Mouse (Mus musculus) urinary bladder, adult 18-20 months (tissue): ENCODE results near the gene Kctd7.

ENCODE experiments used
- DNase-seq, 2 experiments: peaks; one replicate each; pipeline ENCODE4 v3.0.0; 2022; ENCODE audit warnings: low spot score in 2 of 2, mixed read lengths in 2 of 2

Gene Kctd7

DNA sequence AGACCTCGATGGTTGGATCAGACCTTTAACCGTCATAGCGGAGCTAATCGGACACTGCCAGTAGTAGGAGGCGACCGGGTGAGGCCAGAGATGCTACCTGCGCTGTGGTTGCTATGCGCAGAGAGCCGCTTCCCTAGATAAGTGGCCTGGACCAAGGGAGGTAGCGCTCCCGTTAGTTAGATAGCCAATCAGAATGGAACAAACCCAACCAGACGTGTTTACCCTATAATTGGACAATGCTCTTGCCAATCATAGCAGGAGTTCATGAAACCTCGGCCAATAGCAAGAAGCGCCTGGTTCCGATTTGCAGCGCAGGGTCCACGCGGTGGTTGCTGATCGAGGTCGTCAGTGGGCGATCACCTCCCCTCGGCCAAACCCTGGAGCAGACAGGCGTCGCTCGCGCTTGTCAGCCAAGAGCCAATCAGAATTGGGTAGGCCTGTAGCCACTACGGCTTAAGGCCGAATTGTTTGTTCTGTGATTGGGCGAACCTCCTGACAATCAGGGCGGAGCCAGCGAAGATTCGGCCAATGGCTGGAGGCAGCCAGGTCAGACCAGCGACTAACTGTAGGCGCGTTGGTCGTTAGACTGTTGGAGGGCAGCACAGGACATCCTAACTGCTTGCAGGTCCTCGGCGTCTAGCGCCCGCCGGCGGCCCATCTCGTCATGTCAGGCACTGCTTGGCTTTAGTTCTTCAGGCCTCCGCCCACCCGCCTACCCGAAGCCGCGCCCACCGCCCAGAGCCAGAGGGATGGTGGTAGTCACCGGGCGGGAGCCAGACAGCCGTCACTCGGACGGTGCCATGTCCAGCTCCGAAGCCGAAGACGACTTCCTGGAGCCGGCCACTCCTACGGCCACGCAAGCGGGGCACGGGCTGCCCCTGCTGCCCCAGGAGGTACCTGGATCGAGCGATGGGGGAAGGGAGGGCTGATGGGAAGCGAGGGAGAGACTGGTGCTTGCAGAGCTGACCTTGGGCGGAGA is at the start of gene Kctd7:
TSS of gene Kctd7 (plus strand) at position 528 of the 979 bp plus-strand sequence.
- DNase-seq, result peak; percentile 93 to 94

- DNase-seq, result no peak
Measured at GRCm38 (mm10) chr5:130096754-130097153, 47.9 kb upstream of the Kctd7 start.

DNA sequence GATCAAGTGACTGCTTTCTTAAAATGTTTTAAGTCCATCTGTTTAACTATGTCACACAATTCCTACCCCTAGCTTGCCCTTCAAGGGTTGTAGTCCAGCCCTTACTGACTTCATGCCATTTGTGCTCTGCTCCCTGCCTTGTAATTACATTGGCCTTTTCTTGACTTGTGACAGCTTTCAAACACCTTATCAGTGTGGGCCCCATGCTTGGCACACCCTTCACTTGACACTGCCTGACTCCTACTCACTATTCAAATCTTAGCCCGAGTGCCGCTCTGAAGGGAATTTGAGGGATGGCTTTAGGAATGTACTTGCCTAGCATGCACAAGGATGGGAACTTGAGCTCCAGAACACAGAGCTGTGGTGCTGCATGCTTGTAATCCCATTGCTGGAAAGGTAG is 46.8 kb upstream of the Kctd7 start:
- no peak for DNase-seq

DNA sequence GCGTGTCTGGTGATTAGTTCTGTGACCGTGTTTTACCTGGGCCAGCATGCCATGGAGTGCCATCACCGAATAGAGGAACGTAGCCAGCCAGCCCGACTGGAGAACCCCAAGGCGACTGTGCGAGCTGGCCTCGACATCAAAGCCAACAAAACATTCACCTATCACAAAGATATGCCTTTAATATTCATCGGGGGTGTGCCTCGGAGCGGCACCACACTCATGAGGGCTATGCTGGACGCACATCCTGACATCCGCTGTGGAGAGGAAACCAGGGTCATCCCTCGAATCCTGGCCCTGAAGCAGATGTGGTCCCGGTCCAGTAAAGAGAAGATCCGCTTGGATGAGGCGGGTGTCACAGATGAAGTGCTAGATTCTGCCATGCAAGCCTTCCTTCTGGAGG is 42.9 kb upstream of the Kctd7 start:
- DNase-seq, result no peak

DNA sequence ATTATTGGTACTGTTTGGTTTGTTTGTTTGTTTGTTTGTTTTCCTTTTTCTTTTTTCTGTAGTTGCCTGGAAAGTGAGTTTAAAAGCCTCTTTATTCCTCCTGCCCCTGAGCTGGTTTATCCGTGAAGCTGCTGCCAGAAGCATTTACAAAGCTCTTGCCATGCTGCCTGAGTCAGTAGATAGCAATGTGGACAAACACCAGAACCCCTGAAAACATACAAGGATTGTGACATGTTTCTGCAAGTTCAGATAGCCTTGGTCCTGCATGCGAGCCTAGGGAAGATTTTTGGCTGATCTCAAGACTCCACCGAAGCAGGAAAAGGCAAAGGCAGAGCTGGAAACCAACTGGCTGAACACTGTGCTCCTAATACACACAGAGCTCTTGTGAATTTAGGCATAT is 35.3 kb upstream of the Kctd7 start:
- DNase-seq, result peak in 1 of 2 experiments; percentile 22

- no peak for DNase-seq
Measured at GRCm38 (mm10) chr5:130110632-130111464, 33.8 kb upstream of the Kctd7 start.

- DNase-seq, result no peak
Measured at GRCm38 (mm10) chr5:130112653-130113052, 32.0 kb upstream of the Kctd7 start.

DNA sequence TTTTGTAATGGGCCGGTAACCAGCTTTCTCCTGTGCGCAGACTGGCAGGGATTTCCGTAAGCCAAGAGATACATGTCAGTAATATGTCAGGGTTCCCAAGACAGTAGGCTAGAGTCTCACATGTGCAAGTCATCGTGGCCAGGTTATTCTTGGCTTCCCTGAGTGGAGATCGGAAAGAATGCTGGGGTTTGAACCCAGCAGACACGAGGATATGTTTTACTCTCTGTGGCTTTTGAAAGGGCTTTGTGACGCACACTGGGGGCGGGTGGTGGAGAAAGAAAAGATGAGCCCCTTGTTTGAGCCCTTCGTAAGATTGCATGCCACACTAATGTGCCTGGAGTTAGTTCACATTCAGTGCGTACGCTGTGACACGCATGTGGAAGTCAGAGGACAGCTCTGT is 28.5 kb upstream of the Kctd7 start:
- no peak for DNase-seq

GRCm38 (mm10) chr5:130116857-130117256 is 27.8 kb upstream of the Kctd7 start:
- no peak for DNase-seq

DNA sequence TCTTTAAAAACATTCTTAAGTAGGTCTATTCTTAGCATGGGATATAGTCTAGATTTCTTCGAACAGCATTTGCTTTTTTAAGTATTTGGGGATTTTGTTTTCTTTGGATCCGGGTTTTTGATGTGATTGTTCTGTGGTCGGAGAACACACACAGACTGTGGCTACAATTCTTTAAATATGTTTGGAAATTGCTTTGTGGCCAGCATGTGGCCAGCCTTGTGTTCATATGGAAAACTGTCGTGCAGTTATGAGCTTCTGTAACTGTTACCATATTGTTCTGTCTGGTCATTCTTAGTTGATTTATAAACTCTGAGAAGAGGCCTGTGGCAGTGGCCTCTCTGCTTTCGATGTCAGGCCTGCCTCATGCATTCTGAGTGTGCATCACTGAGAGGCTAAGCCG is 26.7 kb upstream of the Kctd7 start:
- no peak for DNase-seq

GRCm38 (mm10) chr5:130119236-130119635 is 25.4 kb upstream of the Kctd7 start:
- DNase-seq, result no peak

DNA sequence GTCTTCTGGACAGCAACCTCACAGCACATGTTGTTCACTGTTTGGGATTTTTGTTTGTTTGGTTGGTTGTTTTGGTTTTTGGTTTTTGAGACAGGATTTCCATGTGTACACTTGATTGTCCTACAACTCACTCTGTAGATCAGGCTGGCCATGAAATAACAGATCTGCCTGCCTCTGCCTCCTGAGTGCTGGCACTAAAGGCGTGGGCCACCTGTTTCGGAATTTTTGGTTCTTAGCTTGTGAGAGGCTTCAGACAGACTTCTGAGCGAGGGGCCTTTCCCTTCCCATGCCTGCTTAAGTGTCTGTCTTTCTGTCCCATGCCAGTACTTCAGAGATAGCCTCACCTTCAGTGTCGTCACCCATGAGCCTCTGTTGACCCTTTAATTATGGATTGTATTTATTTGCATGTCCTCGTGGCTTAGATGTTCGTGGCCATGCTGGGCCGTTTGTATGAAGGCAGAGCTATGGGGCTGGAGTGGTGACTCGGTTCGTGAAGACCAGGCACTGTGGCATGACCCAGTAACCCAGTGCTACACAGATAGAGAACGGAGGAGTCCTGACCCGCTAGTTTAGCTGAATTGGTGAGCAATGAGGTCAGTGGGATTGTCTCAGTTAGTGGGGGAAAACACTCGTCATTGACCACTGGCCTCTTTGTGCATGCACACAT is 24.5 kb upstream of the Kctd7 start:
- DNase-seq, result no peak

DNA sequence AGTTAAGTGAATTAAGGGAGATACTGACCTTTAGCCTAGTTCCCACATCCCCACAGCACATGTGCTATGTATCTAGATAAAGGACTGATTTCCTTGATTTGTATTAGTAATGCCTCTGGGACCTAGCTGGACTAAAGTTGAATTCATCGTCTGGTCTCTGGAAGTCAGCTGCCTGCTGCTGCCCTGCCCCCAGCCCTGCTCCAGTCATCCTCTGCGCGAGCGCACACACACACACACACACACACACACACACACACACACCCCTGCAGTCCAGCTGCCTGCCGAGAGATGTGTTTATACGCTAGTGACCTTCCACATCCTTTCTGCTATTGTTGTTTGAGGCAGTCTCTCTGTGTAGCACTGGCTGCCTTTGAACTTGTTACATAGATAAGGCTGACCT is 23.8 kb upstream of the Kctd7 start:
- DNase-seq, result no peak

DNA sequence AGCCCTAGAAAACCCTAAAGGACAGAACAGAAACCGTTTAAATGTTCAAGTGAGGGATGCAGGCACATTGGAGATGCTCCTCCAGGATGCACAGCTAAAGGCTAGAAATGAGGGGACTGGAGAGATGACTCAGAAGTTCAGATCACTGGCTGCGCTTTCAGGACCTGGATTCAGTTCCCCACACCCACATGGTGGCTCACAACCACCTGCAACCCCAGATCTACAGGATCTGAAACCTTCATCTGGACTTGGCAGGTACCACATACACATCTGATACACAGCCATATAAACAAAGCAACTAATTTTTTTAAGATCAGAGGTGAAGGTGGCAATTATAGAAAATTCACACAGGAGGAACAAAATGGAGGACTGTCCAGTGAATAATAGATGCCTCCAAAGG is 22.3 kb upstream of the Kctd7 start:
- DNase-seq, result no peak

- no peak for DNase-seq
Measured at GRCm38 (mm10) chr5:130124271-130124670, 20.4 kb upstream of the Kctd7 start.

GRCm38 (mm10) chr5:130128686-130129523 is 15.8 kb upstream of the Kctd7 start:
- no peak for DNase-seq

DNA sequence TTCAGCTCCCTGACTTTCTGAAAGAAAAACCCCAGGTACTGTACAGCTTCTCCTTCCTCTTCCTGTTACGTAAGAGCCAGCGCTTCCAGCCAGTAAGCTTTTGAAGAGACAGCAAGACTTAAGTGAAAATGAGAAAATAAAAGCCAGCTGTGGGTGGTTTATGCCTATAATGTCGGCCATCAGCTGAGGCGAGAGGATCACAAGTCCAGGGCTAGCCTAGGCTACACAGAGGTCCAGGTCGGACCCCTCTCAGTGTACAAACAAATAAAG is 15.2 kb upstream of the Kctd7 start:
- DNase-seq, result no peak

- DNase-seq, result no peak
Measured at GRCm38 (mm10) chr5:130136597-130136996, 8.1 kb upstream of the Kctd7 start.

DNA sequence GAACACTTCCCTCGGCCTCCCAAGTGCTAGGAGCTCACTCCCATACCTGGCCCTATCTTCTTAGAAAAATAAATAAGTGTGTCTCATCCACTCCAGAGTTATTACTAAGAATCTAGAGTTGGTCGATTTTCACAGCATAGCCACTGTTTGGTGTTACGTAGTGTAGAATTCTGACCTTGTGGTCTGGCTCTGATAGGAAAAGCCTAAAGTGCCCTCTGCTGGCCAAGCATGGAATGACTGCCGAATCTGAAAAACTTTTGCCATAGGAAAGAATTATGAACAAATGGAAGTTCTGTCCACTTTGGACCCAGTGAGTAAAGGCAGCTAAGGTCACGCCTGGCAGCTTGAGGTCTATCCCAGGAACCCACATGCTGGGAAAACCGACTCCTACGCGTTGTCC is 5.3 kb upstream of the Kctd7 start:
- peak; percentile 61 to 70 for DNase-seq

DNA sequence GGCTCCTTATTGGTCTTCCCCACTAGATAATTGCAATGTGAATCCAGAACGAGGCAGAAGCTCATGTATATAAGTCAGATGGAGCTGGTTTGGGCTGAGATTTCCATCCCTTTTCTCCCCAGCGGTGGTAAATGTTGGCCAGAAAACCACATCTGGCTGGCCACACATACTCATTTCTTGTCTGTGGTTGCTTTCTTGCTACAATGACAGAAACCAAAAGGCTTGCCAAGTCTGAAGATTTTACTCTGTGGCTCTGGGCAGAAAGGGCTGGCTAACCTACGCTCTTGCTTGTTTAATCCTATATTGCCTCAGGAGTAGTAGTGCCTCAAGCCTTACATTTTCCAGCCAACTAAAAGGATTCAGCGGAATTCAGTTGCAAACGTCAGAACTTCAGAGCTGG is 3.5 kb upstream of the Kctd7 start:
- DNase-seq, result no peak

GRCm38 (mm10) chr5:130142041-130142440 is 2.6 kb upstream of the Kctd7 start:
- no peak for DNase-seq
